25 mouse cellular contexts compared by ENCODE assay signal in the genomic region with DNA sequence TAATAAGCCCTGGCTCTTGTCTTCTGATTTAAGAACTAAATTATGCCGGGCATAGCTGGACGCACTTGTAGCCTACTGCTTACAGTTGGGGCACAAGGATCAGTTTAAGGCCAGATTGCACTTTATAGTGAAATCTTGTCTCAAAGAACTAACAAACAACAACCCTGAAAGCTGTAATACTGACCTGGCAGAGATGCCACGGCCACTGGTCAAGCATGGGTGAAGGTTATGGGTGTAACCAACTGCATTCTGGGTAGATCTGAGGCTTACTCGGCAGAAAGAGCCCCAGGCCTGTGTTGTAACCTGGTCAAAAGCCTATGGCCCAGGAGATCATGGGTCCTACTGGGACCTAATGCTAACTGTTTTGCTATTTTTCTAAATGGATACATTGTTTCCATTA. TPM values are rescaled to one million over a fixed set of nuclear protein-coding genes. Genes with fewer than 3 reads are reported as not detected.
DNase-seq lines count a peak whose midpoint lies in the region; ATAC-seq and TF ChIP-seq lines count a peak whose summit lies in the region.
"Had no signal": no experiment of that assay in that cellular context is flagged by ENCODE, and none has a peak within 500 bp of the region (broad histone marks: within the 10 kb centered on the region; RNA-seq: fewer than 3 reads in every experiment).

No protein-coding gene starts in this region.

- no peaks in the 10 kb centered on the region for H3K79me2 ChIP-seq in heart, adult 2 months (replicated peaks; ENCODE audit: control insufficient read depth, insufficient read depth, low read length)

- DNase-seq in adrenal gland, adult 2 months, result peak; percentile 25
- DNase-seq in adrenal gland, postnatal 36 days, result no peak
- no peak for DNase-seq in gastrocnemius, adult 2 months
- DNase-seq in gastrocnemius, postnatal 10 days, result no peak
- no peak for DNase-seq in heart, postnatal 0 days (ENCODE audit: low spot score)
- DNase-seq in heart, adult 2 months, result no peak
- DNase-seq: cerebellum, adult 11-12 months; cerebellum, adult 8-10 months; cerebellum, postnatal 10 days; cerebellum, postnatal 36 days; embryo, embryonic 11 days; gastrocnemius, postnatal 14 days; heart, adult 18-20 months; kidney, adult 2 months had no signal

- no peak for TF ChIP-seq CTCF in gastrocnemius, adult 2 months (IDR thresholded peaks at IDR 0.05)
- no peak for TF ChIP-seq CTCF in heart, postnatal 0 days (IDR thresholded peaks at IDR 0.05; ENCODE audit: low read depth)
- no peak for TF ChIP-seq CTCF in heart, adult 2 months (IDR thresholded peaks at IDR 0.05)

- no peak for TF ChIP-seq EP300 in heart, postnatal 0 days (IDR thresholded peaks at IDR 0.05; ENCODE audit: low read depth)
- no peak for TF ChIP-seq EP300 in heart, adult 2 months (IDR thresholded peaks at IDR 0.05; ENCODE audit: insufficient read depth, low read depth, low read length)

- intact Hi-C loops in gastrocnemius, adult 2 months (cut with DNase I), result no loop called here
- intact Hi-C loops in heart, adult 2 months (cut with DNase I), result no loop called here

- H3K9me3 ChIP-seq in heart, postnatal 0 days (replicated peaks; ENCODE audit: control insufficient read depth, low read length), result no peaks in the 10 kb centered on the region
- H3K9me3 ChIP-seq: embryonic facial prominence, embryonic 10.5 days; embryonic facial prominence, embryonic 13.5 days; forebrain, embryonic 12.5 days; forebrain, embryonic 15.5 days; heart, embryonic 15.5 days; hindbrain, embryonic 12.5 days; hindbrain, embryonic 15.5 days had no signal

- no peak overlapping the region for H3K4me2 ChIP-seq in heart, postnatal 0 days (ENCODE audit: low read depth, low read length)
- H3K4me2 ChIP-seq: embryonic facial prominence, embryonic 13.5 days; forebrain, embryonic 12.5 days; forebrain, embryonic 15.5 days; heart, embryonic 11.5 days; heart, embryonic 15.5 days; hindbrain, embryonic 12.5 days; hindbrain, embryonic 15.5 days had no signal

- TF ChIP-seq POLR2A in heart, adult 2 months (IDR thresholded peaks at IDR 0.05; ENCODE audit: insufficient read depth, low read depth, low read length), result no peak

- ATAC-seq in heart, postnatal 0 days (ENCODE audit: insufficient read depth, low read depth), result no peak
- ATAC-seq: activated CD4-positive, CD25-positive, alpha-beta regulatory T cell, adult 4 months; forebrain, embryonic 15.5 days; intestine, postnatal 0 days had no signal

- no peaks in the 10 kb centered on the region for H3K36me3 ChIP-seq in heart, postnatal 0 days (replicated peaks; ENCODE audit: control insufficient read depth, insufficient read depth, low read length)
- no peaks in the 10 kb centered on the region for H3K36me3 ChIP-seq in heart, adult 2 months (ENCODE audit: control insufficient read depth, insufficient read depth, low read length)
- H3K36me3 ChIP-seq: embryonic facial prominence, embryonic 10.5 days; embryonic facial prominence, embryonic 13.5 days; forebrain, embryonic 12.5 days; forebrain, embryonic 15.5 days; heart, embryonic 15.5 days; hindbrain, embryonic 12.5 days; hindbrain, embryonic 15.5 days had no signal

- H3K9ac ChIP-seq in heart, postnatal 0 days (replicated peaks; ENCODE audit: low read depth, low read length), result no peak overlapping the region
- no peak overlapping the region for H3K9ac ChIP-seq in heart, adult 2 months (ENCODE audit: low read depth, low read length)
- H3K9ac ChIP-seq: embryonic facial prominence, embryonic 13.5 days; forebrain, embryonic 12.5 days; forebrain, embryonic 15.5 days; heart, embryonic 15.5 days; hindbrain, embryonic 12.5 days; hindbrain, embryonic 15.5 days had no signal

- H3K4me3 ChIP-seq in gastrocnemius, adult 2 months, result no peak overlapping the region
- H3K4me3 ChIP-seq in heart, postnatal 0 days (ENCODE audit: low read depth, low read length), result no peak overlapping the region
- no peak overlapping the region for H3K4me3 ChIP-seq in heart, adult 2 months
- H3K4me3 ChIP-seq: embryonic facial prominence, embryonic 10.5 days; embryonic facial prominence, embryonic 13.5 days; erythroblast, embryonic 14.5 days; forebrain, embryonic 12.5 days; forebrain, embryonic 15.5 days; heart, embryonic 15.5 days; hindbrain, embryonic 12.5 days; hindbrain, embryonic 15.5 days had no signal

- no peaks in the 10 kb centered on the region for H3K27me3 ChIP-seq in heart, postnatal 0 days (ENCODE audit: control insufficient read depth, insufficient read depth, low read length)
- no peaks in the 10 kb centered on the region for H3K27me3 ChIP-seq in heart, adult 2 months (ENCODE audit: control insufficient read depth, insufficient read depth, low read length)
- H3K27me3 ChIP-seq: embryonic facial prominence, embryonic 13.5 days; forebrain, embryonic 12.5 days; forebrain, embryonic 15.5 days; heart, embryonic 15.5 days; hindbrain, embryonic 12.5 days; hindbrain, embryonic 15.5 days had no signal

- peak overlapping the region; percentile 93 for H3K27ac ChIP-seq in gastrocnemius, adult 2 months
- peak overlapping the region; percentile 22; the same call in 1 of the 2 replicates for H3K27ac ChIP-seq in heart, postnatal 0 days (ENCODE audit: low read depth)
- no peak overlapping the region for H3K27ac ChIP-seq in heart, adult 2 months
- H3K27ac ChIP-seq: embryonic facial prominence, embryonic 10.5 days; embryonic facial prominence, embryonic 13.5 days; forebrain, embryonic 12.5 days; forebrain, embryonic 15.5 days; hindbrain, embryonic 12.5 days; hindbrain, embryonic 15.5 days had no signal

- WGBS in heart, postnatal 0 days, result 83% methylated on average over 4 of the region's 4 CpGs
- WGBS in heart, adult 2 months, result 90% methylated on average over 4 of the region's 4 CpGs

- H3K4me1 ChIP-seq in heart, postnatal 0 days (ENCODE audit: control insufficient read depth, insufficient read depth), result peaks cover 40% of the 10 kb centered on the region
- H3K4me1 ChIP-seq in heart, adult 2 months (ENCODE audit: control insufficient read depth, insufficient read depth, low read length), result peaks cover 13% of the 10 kb centered on the region

RNA-seq across cellular contexts. Expression of a gene that starts 26.4 kb away (rescaled TPM):
- 10 to 100 TPM in 1 of 2 experiments, 1 to 10 TPM in 1; 6.0 to 20.3 TPM for total RNA-seq in adrenal gland, adult 2 months (2021)
- 9.1 and 9.2 TPM in 2 replicates for polyA plus RNA-seq in adrenal gland, adult 2 months (2012; rRNA removed)
- 10 to 100 TPM in 1 of 2 experiments, 1 to 10 TPM in 1; 6.9 to 18.7 TPM for total RNA-seq in adrenal gland, postnatal 36 days (2021)
- total RNA-seq in gastrocnemius, adult 2 months (2021), result 1 to 10 TPM; 8.3 to 9.7 TPM
- total RNA-seq in gastrocnemius, postnatal 10 days (2021), result 10 to 100 TPM in 1 of 2 experiments, 1 to 10 TPM in 1; 10.0 to 13.0 TPM
- 10.2 and 16.7 TPM in 2 replicates for total RNA-seq in heart, postnatal 0 days (2014; rRNA removed; ENCODE audit: low replicate concordance)
- polyA plus RNA-seq in heart, postnatal 0 days (2015; fragmentation: Nextera tagmentation; extraction: Ambion mirVana), result 6.4 TPM in 2 replicates
- total RNA-seq in heart, adult 2 months (2021), result 1 to 10 TPM; 5.2 to 6.1 TPM
- 6.3 and 8.3 TPM in 2 replicates for polyA plus RNA-seq in heart, adult 2 months (2012; rRNA removed)
